Mouse (Mus musculus) lung, adult 2 months (tissue): ENCODE data around the gene Acpp.

ENCODE experiments used
- CTCF ChIP-seq: fragments of 200-500 bp; IDR thresholded peaks from 2 replicates; pipeline ENCODE4 v1.5.1; 2011; ENCODE audit warnings: mild to moderate bottlenecking, low read length, control low read depth; ENCODE audit not compliant: insufficient read depth
- POLR2A ChIP-seq: fragments of 200-500 bp; IDR thresholded peaks from 2 replicates; pipeline ENCODE4 v1.6.1; 2011; ENCODE audit warnings: low read depth, mild to moderate bottlenecking, control low read depth, low read length, borderline replicate concordance; ENCODE audit errors: extremely low read depth

DNA sequence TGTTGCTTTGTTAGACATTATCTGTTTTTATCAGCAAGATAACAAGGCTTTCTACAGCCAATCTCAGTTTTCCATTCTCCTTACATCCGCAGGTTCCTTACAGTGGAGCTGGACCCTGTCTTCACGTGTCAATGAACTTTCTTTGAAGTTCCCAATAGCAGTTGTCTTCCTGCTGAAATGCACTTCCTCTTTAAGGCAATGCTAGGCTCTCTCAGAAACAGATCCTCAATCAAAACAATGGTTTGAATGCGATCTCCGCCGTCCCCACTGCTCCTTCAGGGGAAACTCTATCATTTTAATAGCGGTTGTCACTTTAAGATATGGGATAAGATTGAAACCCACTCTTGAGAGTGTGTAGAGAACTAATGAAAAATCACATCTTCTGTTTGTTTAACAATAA is 52.6 kb downstream of the Acpp start:
- TF ChIP-seq POLR2A (no peak), CTCF (no peak)
